Mouse (Mus musculus) testis, adult 2 months (tissue): ENCODE measurements around the gene Nav2.

ENCODE experiments used
- CTCF ChIP-seq: fragments of 200-500 bp; IDR thresholded peaks from 2 replicates; pipeline ENCODE4 v1.5.1; 2012; ENCODE audit warnings: low read depth, mild to moderate bottlenecking, inconsistent platforms, low read length, moderate library complexity; ENCODE audit not compliant: control insufficient read depth, insufficient read depth, insufficient replicate concordance
- POLR2A ChIP-seq: fragments of 200-500 bp; IDR thresholded peaks from 2 replicates; pipeline ENCODE4 v1.6.1; 2012; ENCODE audit warnings: low read depth, mild to moderate bottlenecking, inconsistent platforms, low read length, moderate library complexity; ENCODE audit not compliant: control insufficient read depth

DNA sequence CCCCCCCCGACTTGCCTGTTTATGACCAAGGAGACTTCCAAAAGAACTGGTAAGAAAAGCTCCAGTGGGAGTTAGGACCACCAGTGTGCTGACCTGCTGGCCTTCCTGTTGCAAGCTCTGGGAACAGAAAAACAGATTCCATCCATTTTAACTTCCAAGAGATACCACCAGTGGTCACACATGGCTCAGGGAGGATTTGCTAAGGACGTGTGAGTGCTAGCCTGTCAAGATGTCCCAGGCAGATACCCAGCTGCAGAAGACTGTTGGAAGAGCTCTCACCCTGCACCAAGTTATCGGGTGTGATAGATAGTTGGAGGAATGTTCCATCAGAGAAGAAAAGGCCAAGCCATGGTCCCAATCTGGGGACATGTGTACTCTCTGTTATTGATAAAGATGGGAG lies 633.6 kb downstream of the Nav2 start:
- TF ChIP-seq CTCF: no peak
- TF ChIP-seq POLR2A: no peak
